ENCODE assay signal across 12 mouse cellular contexts in the genomic region with DNA sequence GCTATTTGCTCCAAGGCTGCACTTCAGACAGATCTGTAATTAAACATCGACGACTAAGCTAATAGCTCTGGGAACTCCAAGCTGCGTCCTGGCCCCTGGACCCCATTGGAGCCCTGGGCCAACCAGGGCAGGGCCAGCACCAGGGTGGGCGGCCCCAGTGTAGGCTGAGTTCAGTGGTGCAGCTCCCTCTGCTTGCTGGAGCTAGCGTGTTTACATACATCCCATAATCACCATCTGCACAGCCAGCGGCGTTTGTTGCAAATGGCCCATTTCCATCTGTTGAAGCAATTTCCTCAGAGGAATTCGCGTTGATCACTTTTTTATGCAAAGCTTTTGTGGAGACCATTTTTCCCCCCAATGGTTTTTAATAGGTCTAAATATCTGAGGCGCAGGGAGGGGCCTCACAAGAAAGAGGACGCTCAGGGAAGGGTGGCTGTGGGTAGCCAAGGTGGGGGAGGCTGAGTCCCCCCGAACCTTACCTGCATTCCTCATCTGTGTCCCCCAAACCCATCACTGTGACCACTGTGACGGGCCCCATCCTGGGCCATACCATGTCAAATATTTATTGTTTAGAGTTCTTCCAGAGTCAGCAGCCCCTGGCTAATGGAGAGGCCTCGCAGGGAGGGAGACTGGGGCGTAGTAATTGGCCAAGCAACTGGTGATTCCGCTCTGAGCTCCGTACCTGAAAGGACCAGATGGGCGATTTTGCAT.
A peak's percentile ranks its signal among the peaks of the same experiment; 100 is the strongest.
DNase-seq lines count a peak whose midpoint lies in the region; ATAC-seq and TF ChIP-seq lines count a peak whose summit lies in the region.
"Had no signal": no experiment of that assay in that cellular context is flagged by ENCODE, and none has a peak within 500 bp of the region (broad histone marks: within the 10 kb centered on the region; RNA-seq: fewer than 3 reads in every experiment).

No protein-coding gene starts in this region.

- TF ChIP-seq CTCF in intestine, postnatal 0 days (IDR thresholded peaks at IDR 0.05; ENCODE audit: low read depth): peak; percentile 44

- H3K27ac ChIP-seq in forebrain, embryonic 12.5 days: peak overlapping the region; percentile 50
- H3K27ac ChIP-seq in intestine, postnatal 0 days (ENCODE audit: low read depth, low read length): no peak overlapping the region
- no peak overlapping the region for H3K27ac ChIP-seq in neural tube, embryonic 14.5 days (ENCODE audit: low read depth, low read length)
- H3K27ac ChIP-seq: left cerebral cortex, adult 2 months; macrophage had no signal

- no peak overlapping the region for H3K9ac ChIP-seq in forebrain, embryonic 12.5 days
- no peak overlapping the region for H3K9ac ChIP-seq in intestine, postnatal 0 days (ENCODE audit: low read depth, low read length)
- H3K9ac ChIP-seq in neural tube, embryonic 14.5 days (replicated peaks; ENCODE audit: low read depth, low read length): no peak overlapping the region

- peak; percentile 38 for DNase-seq in kidney, postnatal 10 days
- no peak for DNase-seq in kidney, adult 18-20 months
- no peak for DNase-seq in testis, postnatal 10 days (ENCODE audit: low spot score)
- no peak for DNase-seq in layer of hippocampus, postnatal 10 days (ENCODE audit: low spot score in 2 of 2)
- DNase-seq: cerebellum, adult 8-10 months; thymus, postnatal 25 days had no signal

- H3K36me3 ChIP-seq in forebrain, embryonic 12.5 days (replicated peaks): no peaks in the 10 kb centered on the region
- no peaks in the 10 kb centered on the region for H3K36me3 ChIP-seq in intestine, postnatal 0 days (ENCODE audit: control insufficient read depth, insufficient read depth)
- no peaks in the 10 kb centered on the region for H3K36me3 ChIP-seq in neural tube, embryonic 14.5 days (ENCODE audit: control insufficient read depth, insufficient read depth, low read length)

- 34% methylated on average over 18 of the region's 18 CpGs for WGBS in forebrain, embryonic 12.5 days
- WGBS in intestine, postnatal 0 days: 36% methylated on average over 18 of the region's 18 CpGs
- whole genome bisulfite sequencing in neural tube, embryonic 14.5 days: 19% methylated on average over 18 of the region's 18 CpGs

- H3K4me1 ChIP-seq in forebrain, embryonic 12.5 days: peaks cover 40% of the 10 kb centered on the region
- no peaks in the 10 kb centered on the region for H3K4me1 ChIP-seq in intestine, postnatal 0 days (replicated peaks; ENCODE audit: control insufficient read depth, insufficient read depth, low read length)
- peaks cover 10% of the 10 kb centered on the region for H3K4me1 ChIP-seq in neural tube, embryonic 14.5 days (ENCODE audit: control insufficient read depth, insufficient read depth, low read length)

- peaks cover 16% of the 10 kb centered on the region; the same call in 1 of the 2 replicates for H3K27me3 ChIP-seq in forebrain, embryonic 12.5 days
- H3K27me3 ChIP-seq in intestine, postnatal 0 days (replicated peaks; ENCODE audit: control insufficient read depth, insufficient read depth, low read length): no peaks in the 10 kb centered on the region
- H3K27me3 ChIP-seq in neural tube, embryonic 14.5 days (ENCODE audit: control insufficient read depth, insufficient read depth, low read length): no peaks in the 10 kb centered on the region

- H3K4me2 ChIP-seq in forebrain, embryonic 12.5 days: 0 out of 2 replicates have a peak overlapping the region, but pooled peaks have one; percentile 8
- no peak overlapping the region for H3K4me2 ChIP-seq in intestine, postnatal 0 days (replicated peaks; ENCODE audit: low read depth)
- H3K4me2 ChIP-seq in neural tube, embryonic 14.5 days (ENCODE audit: low read depth, low read length): no peak overlapping the region; the same call in 1 of the 2 replicates

- no peaks in the 10 kb centered on the region for H3K9me3 ChIP-seq in forebrain, embryonic 12.5 days
- H3K9me3 ChIP-seq in intestine, postnatal 0 days (ENCODE audit: control insufficient read depth): no peaks in the 10 kb centered on the region
- no peaks in the 10 kb centered on the region for H3K9me3 ChIP-seq in neural tube, embryonic 14.5 days (ENCODE audit: control insufficient read depth, low read length)

- no peak overlapping the region for H3K4me3 ChIP-seq in forebrain, embryonic 12.5 days (replicated peaks)
- H3K4me3 ChIP-seq in intestine, postnatal 0 days (ENCODE audit: low read depth, low read length): no peak overlapping the region
- no peak overlapping the region for H3K4me3 ChIP-seq in neural tube, embryonic 14.5 days (ENCODE audit: low read depth, low read length)
- H3K4me3 ChIP-seq: left cerebral cortex, adult 2 months had no signal

- ATAC-seq in forebrain, embryonic 12.5 days (ENCODE audit: low FRiP score): peak; percentile 83
- no peak for ATAC-seq in intestine, postnatal 0 days
- ATAC-seq in neural tube, embryonic 14.5 days (ENCODE audit: low read depth): peak; percentile 70; the same call in 1 of the 2 replicates
- no peak for ATAC-seq in frontal cortex, adult (ENCODE audit: low TSS enrichment)

Comparison
In these comparisons a context has a peak if more than half of its experiments do, and no peak if none do; other contexts are left out.
1. ATAC-seq: peak in forebrain, embryonic 12.5 days (single experiment) and neural tube, embryonic 14.5 days (single experiment); none in intestine, postnatal 0 days (single experiment) and frontal cortex, adult (single experiment).